Mouse (Mus musculus) heart, postnatal 25 days (tissue): ENCODE measurements at regions not wholly inside any gene's neighbourhood (a gene's known extent, or its start where the extent isn't known, plus 50 kb on each side); places are given as distances from the start of the nearest gene placed in this dataset.

Experiments
- DNase-seq: peaks from one replicate; pipeline ENCODE4 v3.0.0; 2022; ENCODE audit warnings: low spot score
- intact Hi-C: fragments of 180-260 bp; cut with DNase I; formaldehyde crosslinking; loops from one replicate; pipeline ENCODE4 v1.15.1; 2025

DNA sequence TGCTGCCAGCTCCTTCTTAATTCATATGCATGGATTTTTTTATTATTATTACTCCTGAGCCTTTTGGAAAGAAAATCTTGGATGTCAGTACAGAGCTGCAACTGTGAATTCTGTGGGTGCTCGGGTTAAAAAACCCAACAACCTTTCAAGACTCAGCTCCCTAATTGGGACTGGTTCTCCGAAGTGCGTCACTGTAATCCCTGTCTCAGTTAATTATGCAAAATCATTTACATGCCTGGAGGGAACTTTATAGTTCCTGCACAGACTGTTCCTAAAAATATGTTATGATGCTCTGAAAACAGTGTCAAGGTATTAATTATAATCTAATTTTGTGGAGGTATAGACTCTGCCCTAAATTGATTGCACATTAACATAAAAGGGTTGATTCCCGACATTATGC lies 250.6 kb upstream of the Lcorl start:
- intact Hi-C loops = no loop called here
- no peak for DNase-seq

DNA sequence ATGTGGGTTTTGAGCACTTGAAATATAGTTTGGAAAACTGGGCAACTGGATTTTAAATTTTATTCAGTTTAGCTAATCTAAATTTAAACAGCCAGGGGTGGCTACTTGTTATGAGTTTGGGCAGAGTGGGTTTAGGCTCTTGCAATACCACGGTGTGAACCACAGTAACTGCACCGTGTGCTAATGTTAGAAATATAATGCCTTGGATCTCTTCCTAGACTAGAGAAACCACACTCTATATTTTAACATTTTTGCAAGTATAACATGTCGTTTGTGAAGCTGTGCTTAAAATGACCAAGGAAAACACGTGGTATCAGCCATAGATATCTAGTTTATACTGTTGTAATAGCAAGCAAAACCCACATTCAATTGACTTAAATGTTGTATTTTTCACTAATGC lies 245.9 kb upstream of the Lcorl start:
- intact Hi-C loops = no loop called here
- DNase-seq = no peak

DNA sequence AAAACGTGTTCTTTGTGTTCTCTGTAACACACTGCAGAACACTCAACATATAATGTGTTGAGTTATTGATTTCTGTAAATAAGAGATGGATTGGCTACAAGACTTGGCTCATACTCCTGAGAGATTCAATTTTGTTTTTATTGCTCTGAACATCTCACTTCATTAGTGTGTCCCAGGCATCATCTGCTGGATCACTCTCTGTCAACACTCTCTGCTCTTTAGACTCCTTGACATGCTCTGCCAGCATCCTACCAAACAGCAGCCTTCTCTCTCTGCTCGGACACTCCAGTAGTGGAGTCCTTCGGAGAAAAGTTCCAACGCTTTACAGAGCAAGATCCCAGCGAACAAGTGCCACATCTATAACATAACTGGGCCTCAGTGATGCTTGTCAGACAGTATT lies 235.1 kb upstream of the Lcorl start:
- intact Hi-C loops = no loop called here
- DNase-seq = no peak

DNA sequence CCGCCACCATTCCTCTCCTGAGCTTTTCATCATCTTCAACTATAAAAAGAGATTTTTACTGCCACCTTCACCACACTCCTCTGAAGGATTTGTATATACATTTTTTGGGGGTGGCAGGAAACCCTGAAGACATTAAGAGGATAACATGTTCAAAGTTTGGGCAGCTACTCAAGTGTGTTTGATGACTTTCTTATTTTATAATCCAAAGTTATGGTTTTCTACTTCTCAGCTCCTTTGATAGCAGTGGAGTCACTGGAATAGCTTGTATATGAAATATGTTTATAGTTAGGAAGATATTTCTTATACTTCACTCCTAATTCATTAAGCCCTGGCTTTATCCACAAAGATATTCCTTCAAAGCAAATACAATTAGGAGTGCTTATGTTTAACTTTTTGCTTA lies 229.5 kb upstream of the Lcorl start:
- no peak for DNase-seq
- intact Hi-C loops = no loop called here

GRCm38 (mm10) chr5:46083293-46083692 lies 225.9 kb upstream of the Lcorl start:
- DNase-seq = no peak
- intact Hi-C loops = no loop called here

GRCm38 (mm10) chr5:46073744-46074143 lies 216.3 kb upstream of the Lcorl start:
- intact Hi-C loops = no loop called here

DNA sequence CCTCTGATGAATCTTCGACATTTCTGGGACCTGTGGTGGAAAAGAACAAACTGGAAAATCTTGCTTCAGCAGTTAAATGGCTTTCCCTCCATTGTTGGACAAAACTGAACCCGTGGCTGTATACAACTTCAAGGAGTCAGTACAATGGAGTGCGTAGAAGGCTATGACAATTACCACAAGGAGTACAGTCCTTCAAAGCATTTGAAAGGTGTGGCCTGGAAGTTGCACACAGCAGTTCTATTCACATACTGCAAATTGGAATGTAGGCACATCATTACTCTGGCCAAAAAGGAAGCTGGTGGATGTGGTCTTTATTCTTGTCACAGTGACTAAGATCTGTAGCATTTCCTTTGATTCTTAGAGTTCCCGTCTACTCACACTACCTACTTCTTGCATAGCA lies 215.7 kb upstream of the Lcorl start:
- DNase-seq = no peak
- intact Hi-C loops = no loop called here

More at GRCm38 (mm10) chr5:46073744-46074143, 216.3 kb upstream of the Lcorl start:
- DNase-seq = no peak

GRCm38 (mm10) chr5:46059910-46060309 lies 202.5 kb upstream of the Lcorl start:
- intact Hi-C loops = no loop called here
- no peak for DNase-seq

- DNase-seq = no peak
- intact Hi-C loops = no loop called here
Observed at GRCm38 (mm10) chr5:46054850-46055249, 197.4 kb upstream of the Lcorl start.

DNA sequence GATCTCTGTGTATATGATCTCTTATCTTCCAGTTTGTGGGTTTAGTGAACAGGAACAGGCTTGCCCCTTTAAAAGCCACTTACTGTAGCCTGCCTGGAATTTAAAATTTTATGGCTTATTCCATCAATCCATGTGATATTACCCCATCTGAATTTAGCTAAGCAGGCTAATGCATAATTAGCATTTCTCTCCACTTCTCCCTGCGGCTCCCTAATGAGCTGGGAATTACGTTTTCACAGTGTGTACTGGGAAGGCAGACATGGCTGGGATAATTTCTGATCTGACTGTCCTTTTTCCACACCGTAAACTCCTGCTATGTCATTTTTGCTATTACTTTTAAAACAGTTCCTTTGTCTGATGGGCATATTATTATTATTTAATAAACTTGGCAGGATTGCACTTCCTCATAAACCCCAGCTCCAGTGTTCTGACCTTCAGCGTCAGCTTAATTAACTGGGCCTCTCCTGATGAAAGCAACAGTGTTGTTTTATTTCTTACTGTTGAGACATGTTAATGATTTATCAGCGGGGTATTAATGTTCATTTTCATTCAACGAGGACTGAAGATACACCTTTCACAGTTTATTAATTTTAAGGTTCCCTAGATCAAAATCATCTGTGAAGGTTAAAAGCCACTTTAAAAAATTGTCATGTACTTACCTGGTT lies 185.4 kb upstream of the Lcorl start:
- intact Hi-C loops = no loop called here

GRCm38 (mm10) chr5:46033008-46033676 lies 175.7 kb upstream of the Lcorl start:
- peak; percentile 2 for DNase-seq

More for the DNA sequence above, 185.4 kb upstream of the Lcorl start:
- DNase-seq = no peak

GRCm38 (mm10) chr5:46032206-46032605 lies 174.8 kb upstream of the Lcorl start:
- no peak for DNase-seq
- intact Hi-C loops = loop anchor here (10.0 kb wide), 1 partner anchor 177 kb away; the partner anchor contains the start of gene Lcorl

More at GRCm38 (mm10) chr5:46033008-46033676, 175.7 kb upstream of the Lcorl start:
- intact Hi-C loops = loop anchor here (10.0 kb wide), 1 partner anchor 178 kb away; the partner anchor contains the start of gene Lcorl

DNA sequence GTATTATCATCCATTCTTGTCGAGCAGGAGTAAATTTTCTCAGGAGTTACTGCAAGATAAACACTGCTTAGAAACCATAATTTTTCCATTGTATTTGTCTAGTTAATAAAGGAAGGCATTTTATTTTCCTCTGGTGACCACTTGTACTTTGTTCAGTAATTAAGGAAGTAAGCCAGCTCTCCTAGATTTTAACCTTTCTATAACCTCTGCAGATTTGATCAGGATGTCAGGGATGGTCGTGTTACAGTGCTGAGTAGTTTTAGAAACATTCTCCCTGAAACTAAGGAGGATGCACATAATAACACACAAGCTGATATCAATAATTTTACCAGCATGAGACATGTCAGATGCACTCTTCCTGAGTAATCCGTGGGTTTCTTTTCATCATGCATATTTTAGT lies 166.7 kb upstream of the Lcorl start:
- intact Hi-C loops = no loop called here
- no peak for DNase-seq

DNA sequence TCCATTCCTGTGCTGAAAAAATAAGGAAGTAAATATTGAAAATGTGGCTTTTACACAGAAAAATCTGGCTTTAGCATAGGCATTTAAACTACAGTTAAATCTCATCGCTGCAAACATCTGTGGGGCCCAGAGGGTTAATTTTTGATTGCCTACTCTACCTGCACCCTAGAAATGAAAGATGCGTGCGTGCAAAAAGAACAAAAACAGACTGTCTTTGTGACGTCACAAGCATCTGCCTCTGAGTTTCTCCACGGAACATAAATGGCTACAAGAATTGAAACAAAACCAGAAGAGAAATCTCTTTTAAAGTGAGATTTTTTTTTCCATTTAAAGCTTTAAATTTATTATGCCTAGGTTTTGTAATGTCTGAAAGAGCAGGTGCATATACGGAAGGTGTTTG lies 166.0 kb upstream of the Lcorl start:
- DNase-seq = no peak
- intact Hi-C loops = no loop called here

GRCm38 (mm10) chr5:46022047-46022422 lies 164.6 kb upstream of the Lcorl start:
- intact Hi-C loops = no loop called here
- DNase-seq = no peak

- intact Hi-C loops = no loop called here
- DNase-seq = no peak
Observed at GRCm38 (mm10) chr5:46021398-46022046, 164.1 kb upstream of the Lcorl start.

GRCm38 (mm10) chr5:46020175-46020574 lies 162.8 kb upstream of the Lcorl start:
- intact Hi-C loops = no loop called here
- no peak for DNase-seq

DNA sequence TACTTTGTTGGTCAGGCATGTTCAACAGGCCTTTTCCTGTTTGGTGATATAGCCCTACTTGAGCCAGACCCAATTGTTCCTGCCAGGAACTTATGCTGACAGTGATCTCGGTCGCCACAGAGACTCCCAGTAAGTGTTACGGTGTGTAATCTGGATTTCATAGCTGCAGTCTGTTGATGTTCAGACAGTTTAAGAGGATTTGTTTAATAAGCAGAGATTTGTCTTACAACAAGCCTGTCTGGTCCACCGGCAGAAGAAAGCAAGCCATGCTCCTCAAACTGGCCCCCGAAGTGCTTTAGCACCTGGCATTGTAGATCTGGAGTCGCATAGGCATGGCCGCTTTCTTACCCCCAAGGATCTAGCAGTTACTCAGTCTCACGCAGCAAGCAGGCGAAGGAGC lies 150.0 kb upstream of the Lcorl start:
- no peak for DNase-seq
- intact Hi-C loops = no loop called here

DNA sequence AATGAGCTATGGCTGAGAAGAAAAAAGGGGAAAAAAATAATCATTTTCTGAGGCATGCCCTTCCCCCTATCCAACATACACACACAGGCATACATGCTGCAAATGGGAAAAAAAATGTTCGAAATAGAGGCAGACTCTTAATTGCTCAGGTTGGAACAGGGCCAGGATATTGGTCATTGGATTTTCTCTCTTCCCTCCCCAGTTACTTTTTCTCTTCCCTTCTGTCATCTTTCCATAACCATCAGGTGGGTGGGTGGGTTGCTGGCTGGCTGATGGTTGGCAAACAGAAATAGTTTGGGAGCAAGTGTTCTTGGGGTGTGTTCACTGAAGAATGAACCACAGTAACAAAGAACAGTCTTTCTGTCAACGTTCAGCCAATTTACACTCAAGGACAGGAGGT lies 149.3 kb upstream of the Lcorl start:
- no peak for DNase-seq
- intact Hi-C loops = no loop called here

DNA sequence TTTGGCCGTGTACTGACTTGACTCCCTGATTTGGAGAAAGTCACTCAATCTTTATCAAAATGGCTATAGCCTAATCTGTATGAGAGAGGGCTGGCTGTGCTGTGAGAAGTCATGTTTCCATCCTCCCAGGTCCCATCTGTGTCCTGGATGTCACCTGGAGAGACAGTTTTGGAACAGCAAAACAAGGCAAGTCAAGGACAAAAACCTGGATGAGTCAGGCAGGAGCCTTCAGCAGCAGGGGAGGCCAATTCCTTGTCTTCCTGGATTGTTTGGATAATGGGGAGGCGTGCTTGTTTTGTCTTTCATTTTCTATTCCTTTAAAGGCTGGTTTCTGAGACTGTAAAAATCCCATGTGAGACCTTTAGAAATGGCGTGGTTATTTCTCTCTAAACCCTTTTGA lies 148.8 kb upstream of the Lcorl start:
- intact Hi-C loops = no loop called here
- DNase-seq = no peak

- intact Hi-C loops = no loop called here
Observed at GRCm38 (mm10) chr5:46005631-46006030, 148.2 kb upstream of the Lcorl start.

More at GRCm38 (mm10) chr5:46005631-46006030, 148.2 kb upstream of the Lcorl start:
- DNase-seq = no peak
